Mouse (Mus musculus) heart, postnatal 36 days (tissue): Measurements from ENCODE around the gene Phgr1. TPM values are rescaled to one million over a fixed set of nuclear protein-coding genes. Genes with fewer than 3 reads are reported as not detected.

Experiments
- DNase-seq, 2 experiments: peaks; one replicate each; pipeline ENCODE4 v3.0.0; 2021 to 2022
- intact Hi-C: fragments of 180-260 bp; cut with DNase I; formaldehyde crosslinking; loops from one replicate; pipeline ENCODE4 v1.15.1; 2025
- total RNA-seq, 2 experiments: library from RNA; stranded (reverse); gene quantifications; 2 replicates each; pipeline ENCODE4 v1.2.3; 2021

Gene Phgr1
- total RNA-seq, 2 experiments from 2014 or later, result not detected

DNA sequence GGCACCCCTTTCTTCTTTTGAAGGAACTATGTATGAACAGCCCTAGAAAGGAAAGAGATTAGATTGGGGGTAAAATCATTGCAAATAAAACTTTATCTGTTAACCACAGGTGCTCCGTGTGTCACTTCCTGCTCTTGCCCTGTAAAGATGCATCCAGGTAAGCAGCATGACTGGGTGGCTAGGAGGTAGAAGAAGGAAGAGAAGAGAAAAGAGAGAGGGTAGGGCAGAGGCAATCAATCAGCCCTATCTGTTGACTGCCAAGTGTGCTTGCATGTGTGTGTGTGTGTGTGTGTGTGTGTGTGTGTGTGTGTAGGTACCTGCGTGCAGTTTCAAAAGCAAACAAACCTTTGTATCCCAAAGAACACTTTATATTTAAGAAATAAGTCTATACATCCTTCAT lies 2.0 kb downstream of the Phgr1 start:
- no peak for DNase-seq
- intact Hi-C loops, result no loop called here

DNA sequence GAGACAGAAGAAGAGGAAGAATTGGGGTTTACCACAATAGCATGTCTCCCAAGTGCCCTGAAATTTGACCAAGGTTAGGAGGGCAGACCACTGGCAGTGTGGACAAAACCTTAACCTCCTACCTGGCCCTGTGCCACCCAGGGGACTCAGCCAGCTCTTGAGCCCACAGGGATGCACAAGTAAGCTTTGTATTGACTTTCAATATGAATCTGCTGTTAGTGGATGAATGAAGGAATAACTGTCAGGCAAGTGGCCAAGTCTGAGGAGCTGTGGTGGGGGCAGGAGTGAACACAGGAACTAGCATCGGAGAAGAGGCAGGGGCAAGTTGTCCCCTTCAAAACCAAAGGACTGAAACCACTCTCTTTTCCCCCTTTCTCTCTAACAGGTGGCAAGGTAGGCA lies 2.8 kb downstream of the Phgr1 start:
- intact Hi-C loops, result no loop called here
- no peak for DNase-seq

GRCm38 (mm10) chr2:118775846-118776245 lies 3.3 kb downstream of the Phgr1 start:
- no peak for DNase-seq
- intact Hi-C loops, result no loop called here

DNA sequence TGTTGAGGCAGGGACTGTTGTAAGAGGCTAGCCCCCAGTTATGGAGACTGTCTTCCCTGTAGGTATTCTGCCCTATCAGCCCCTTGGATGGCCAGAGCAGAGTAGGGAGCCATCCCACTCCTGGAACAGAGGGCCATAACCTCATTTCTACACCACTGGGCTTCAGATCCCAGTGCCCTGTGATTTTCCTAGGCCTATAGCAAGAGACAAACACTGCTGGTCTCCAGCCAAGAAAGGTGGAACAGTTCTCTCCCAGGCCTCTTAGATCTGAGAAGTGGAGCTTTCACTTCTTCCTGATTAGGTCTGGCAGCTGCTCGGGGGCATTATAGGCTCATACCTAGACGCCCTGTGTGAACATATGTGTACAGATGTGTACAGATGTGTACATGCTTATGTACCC lies 3.7 kb downstream of the Phgr1 start:
- DNase-seq, result no peak
- intact Hi-C loops, result no loop called here

DNA sequence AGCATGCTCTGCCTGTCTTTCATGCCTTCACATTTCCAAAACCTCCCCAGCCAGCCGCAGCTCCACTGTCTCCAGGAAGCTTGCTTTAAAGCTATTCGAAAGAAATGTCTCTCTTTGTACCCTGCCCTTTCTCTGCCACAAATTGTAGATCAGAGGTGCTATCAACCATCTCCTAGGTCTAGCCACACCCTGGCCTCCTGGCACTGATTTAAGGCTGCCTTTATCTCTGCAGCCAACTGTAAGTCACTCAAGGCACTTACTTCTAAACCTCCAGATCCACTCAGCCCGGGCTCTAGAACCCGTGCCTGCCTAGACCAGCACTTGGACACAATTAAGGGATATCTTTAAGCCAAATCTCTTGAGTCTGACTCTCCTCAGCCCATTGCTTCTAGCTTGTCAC lies 5.8 kb downstream of the Phgr1 start:
- intact Hi-C loops, result no loop called here
- DNase-seq, result no peak

- intact Hi-C loops, result loop anchor here (1.0 kb wide), 1 partner anchor 36 kb away; no protein-coding TSS in a partner anchor
- no peak for DNase-seq
Observed at GRCm38 (mm10) chr2:118779065-118779464, 6.5 kb downstream of the Phgr1 start.

DNA sequence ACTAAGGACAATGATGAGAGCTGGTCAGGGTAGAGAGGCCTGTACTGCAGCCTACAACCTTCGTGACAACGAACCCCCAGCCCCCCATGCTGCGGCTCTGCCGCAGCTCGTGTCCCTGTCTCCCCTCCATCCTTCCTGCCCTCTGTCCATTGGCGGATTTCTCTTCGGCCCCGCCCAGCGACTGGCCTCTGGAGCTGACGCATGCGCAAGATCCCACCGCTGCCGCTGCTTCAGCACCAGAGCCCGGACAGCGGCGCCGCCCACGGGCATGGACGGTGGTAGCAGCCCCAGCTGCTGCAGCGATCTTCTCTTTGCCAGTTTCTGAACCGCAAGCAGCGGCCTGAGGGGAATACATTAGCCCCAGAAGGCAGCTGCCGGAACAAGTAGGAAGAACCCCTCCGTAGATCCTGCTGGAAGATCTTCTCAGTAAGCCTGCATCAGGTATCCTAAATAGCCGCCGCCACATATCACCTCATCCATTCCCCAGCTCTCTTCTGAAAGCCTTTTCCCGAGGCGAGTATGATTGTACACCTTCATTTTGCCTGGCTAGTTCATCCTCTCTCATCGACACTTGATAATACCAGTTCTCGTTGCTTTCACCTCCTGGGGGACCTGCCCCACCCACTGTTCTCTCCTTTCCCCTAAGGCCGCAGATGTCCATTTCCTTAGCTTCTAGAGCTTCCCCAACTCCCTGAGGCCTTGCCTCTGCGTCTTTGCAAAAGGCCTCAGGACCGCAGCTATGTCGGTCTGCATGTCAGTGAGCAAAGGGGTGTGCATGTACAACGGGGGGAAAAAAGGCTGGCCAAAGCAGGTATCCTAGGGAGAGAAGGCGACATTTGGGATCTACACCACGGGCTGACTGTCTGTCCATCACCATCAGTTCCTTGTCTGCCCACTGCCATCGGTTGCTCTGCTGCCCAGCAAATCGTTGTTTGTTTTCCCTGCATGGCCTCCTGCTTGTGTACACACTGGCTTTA lies 7.2 kb downstream of the Phgr1 start, which contains the start of gene Disp2:
Gene Disp2 (plus strand): TSS at position 216 of the 977 bp plus-strand sequence.
- DNase-seq, result peak; percentile 89 to 92
- intact Hi-C loops, result loop anchor here (1.0 kb wide), 1 partner anchor 36 kb away; no protein-coding TSS in a partner anchor

- intact Hi-C loops, result no loop called here
- DNase-seq, result no peak
Observed at GRCm38 (mm10) chr2:118781115-118781514, 8.5 kb downstream of the Phgr1 start.

GRCm38 (mm10) chr2:118782303-118782702 lies 9.7 kb downstream of the Phgr1 start:
- intact Hi-C loops, result no loop called here
- no peak for DNase-seq

DNA sequence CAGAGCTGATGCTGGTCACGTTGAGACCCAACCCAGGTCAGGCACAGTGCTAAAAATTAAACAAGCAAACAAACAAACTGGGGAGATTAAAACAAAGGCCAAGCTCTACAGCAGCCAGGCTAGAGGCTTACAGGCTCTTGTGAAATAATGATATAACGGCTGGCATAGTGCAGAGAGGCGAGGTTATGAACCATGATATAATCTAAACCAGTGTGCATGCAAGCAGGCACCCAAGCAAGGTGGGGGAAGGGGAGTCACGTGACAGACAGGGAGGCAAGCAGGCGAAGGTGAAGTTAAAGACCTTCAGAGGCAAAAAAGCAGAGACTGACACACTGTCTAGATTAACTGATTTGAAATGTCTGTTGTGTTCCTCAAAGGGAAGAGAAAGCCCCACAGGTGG lies 10.5 kb downstream of the Phgr1 start:
- intact Hi-C loops, result no loop called here

GRCm38 (mm10) chr2:118783663-118784062 lies 11.1 kb downstream of the Phgr1 start:
- no peak for DNase-seq
- intact Hi-C loops, result no loop called here

More for the DNA sequence above, 10.5 kb downstream of the Phgr1 start:
- no peak for DNase-seq

GRCm38 (mm10) chr2:118786525-118786924 lies 14.0 kb downstream of the Phgr1 start:
- DNase-seq, result no peak
- intact Hi-C loops, result no loop called here

DNA sequence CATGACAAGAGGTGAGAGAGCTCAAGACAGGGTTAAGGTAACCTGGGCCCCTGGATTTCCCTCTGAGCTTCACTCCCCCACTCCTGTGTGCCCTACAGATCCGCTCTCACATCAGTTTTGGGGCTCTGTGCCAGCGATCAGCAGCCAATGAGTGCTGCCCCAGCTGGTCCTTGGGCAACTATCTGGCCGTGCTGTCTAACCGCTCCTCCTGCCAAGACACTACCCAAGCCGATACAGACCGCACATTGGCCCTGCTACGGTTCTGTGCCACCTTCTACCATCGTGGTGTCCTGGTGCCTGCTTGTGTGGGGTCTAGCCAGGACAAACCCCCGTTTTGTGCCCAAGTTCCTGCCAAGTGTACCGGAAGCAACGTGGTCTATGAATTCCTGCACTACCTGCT lies 16.9 kb downstream of the Phgr1 start:
- DNase-seq, result no peak
- intact Hi-C loops, result no loop called here

DNA sequence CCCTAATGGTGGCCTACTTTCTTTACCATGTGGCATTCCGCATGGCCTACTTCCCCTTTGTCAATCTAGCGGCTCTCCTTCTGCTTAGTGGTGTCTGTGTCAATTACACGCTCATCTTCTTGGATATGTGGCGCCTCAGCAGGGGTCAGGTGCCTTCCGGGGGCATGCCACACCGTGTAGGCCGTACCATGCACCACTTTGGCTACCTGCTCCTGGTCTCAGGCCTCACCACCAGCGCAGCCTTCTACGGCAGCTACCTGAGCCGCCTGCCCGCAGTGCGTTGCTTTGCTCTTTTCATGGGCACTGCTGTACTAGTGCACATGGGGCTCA lies 17.6 kb downstream of the Phgr1 start:
- intact Hi-C loops, result loop anchor here (1.0 kb wide), 1 partner anchor 93 kb away; no protein-coding TSS in a partner anchor
- no peak for DNase-seq

DNA sequence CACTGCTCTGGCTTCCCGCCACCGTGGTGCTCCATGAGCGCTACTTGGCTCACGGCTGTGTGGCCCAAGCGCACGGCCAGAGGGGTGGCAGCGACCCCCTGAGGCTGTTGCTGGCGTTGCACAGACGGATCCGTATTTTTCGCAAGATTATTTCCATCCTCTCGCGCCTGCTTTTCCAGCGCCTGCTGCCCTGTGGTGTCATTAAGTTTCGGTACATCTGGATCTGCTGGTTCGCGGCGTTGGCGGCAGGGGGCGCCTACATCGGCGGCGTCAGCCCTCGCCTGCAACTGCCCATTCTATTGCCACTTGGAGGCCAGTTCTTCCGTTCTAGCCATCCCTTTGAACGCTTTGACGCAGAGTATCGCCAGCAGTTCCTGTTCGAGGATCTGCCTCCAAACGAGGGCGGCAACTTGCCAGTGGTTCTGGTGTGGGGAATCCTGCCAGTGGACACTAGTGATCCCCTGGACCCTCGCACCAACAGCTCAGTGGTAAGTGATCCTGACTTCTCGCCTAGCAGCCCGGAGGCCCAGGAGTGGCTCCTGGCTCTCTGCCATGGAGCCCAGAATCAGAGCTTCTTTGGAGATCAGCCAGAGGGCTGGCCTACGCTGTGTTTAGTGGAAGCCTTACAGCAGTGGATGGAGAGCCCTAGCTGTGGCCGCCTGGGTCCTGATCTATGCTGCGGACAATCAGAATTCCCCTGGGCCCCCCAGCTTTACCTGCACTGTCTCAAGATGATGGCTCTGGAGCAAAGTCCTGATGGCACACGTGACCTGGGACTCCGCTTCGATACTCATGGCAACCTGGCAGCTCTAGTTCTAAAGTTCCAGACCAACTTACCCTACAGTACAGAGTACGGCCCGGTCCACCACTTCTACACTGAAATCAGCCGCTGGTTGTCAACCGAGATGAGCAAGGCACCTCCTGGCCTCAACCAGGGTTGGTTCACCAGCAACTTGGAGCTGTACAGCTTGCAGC lies 18.3 kb downstream of the Phgr1 start:
- DNase-seq, result peak; percentile 59 to 71
- intact Hi-C loops, result loop anchor here (1.0 kb wide), 1 partner anchor 92 kb away; no protein-coding TSS in a partner anchor

- no peak for DNase-seq
- intact Hi-C loops, result no loop called here
Observed at GRCm38 (mm10) chr2:118791591-118792258, 19.2 kb downstream of the Phgr1 start.

GRCm38 (mm10) chr2:118792259-118792613 lies 19.7 kb downstream of the Phgr1 start:
- intact Hi-C loops, result no loop called here
- no peak for DNase-seq

GRCm38 (mm10) chr2:118793636-118794035 lies 21.1 kb downstream of the Phgr1 start:
- intact Hi-C loops, result no loop called here

DNA sequence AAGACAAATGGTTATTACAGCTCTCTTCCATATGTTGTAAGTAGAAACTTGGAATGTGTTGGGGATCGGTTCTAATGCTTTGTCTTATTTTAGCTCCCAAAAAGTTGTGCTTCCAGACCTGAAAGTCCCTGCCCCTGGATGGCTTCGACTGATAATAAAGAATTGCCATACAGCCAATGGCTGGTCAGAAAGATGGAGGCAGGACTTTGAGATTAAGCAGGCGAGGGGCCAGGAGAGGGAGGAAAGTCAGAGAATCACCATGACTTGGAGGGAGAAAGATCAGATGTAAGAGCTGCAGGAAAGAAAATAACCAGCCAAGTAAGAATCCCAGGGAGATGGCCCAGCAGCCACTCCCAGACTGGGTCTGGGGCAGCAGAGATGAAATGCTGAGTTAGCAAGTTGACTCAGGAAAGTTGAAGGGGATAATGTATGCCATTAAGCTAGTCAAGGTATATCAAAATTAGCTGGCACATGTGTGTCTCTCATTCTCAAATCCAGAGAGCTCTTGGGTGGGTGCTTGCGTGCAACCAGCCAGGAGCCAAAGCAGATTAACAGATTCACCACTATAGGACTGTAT lies 30.1 kb downstream of the Phgr1 start:
- intact Hi-C loops, result no loop called here
- no peak for DNase-seq

More at GRCm38 (mm10) chr2:118793636-118794035, 21.1 kb downstream of the Phgr1 start:
- no peak for DNase-seq

GRCm38 (mm10) chr2:118804474-118804873 lies 31.9 kb downstream of the Phgr1 start:
- DNase-seq, result no peak
- intact Hi-C loops, result no loop called here
